Mouse (Mus musculus): Measurements from ENCODE around the gene Adm2.

Adm2 gene

DNA sequence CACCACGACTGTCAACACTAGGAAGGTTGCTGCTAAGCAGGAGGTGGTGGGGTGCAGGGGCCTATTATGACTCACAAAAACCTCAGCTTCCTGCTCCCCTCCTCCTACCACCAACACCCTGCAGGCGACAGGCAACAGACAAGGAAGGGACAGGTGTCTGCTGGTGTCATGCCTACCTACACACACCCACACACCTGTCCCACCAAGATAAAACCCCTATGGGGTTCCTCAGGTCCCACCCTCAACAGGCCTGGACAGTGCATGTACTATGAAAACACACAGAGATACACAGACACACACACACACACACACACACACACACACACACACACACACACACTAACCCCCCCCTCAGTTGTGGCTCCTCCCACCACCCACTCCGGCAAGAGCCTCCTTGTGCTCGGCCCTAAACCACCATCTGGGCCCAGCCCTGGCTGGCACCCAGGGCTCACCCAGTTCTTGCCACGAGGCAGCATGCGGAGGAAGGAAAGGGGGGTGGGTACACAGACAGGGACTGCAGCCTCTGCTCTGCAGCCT lies 12.5 kb upstream of the Adm2 start:
- no peak for DNase-seq (ENCODE audit: low spot score)

DNA sequence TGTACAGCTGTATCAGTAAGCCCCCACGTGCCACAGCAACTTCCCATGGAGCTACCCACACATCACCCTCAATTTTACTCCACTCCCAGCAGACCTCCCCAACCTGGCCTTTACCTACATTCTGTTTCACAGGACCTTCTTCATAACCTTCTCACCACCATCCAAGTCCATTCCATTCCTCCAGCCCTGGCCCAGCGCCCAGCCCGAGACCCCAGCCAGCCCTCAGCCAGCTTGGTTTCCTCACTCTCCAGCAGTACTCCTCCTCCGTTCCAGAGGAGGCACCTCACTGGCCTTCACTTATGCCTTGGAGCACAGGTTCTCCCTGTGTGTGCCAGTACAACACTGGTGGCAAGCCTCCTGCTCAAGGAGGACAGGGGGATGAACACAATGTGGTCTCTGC lies 9.2 kb upstream of the Adm2 start:
- DNase-seq (ENCODE audit: low spot score) = no peak

DNA sequence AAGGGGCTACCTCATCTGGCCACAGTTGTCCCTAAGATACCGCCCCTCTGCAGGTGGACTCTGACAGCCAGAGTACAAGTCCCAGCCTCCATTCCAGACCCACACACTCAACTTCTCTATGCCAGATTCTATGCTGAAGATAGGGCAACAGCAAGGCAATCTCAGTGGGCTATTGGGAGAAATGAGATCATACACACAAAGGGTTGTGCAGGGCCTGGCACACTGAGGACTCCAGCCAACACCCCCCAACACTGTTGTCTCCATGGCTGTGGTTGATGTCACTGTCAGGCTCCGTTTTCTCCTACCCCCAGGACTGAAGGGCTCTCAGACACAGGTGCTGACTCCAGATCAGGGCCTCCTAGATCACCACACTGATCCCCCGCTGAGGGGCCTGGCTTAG lies 8.4 kb upstream of the Adm2 start:
- no peak for DNase-seq (ENCODE audit: low spot score)

DNA sequence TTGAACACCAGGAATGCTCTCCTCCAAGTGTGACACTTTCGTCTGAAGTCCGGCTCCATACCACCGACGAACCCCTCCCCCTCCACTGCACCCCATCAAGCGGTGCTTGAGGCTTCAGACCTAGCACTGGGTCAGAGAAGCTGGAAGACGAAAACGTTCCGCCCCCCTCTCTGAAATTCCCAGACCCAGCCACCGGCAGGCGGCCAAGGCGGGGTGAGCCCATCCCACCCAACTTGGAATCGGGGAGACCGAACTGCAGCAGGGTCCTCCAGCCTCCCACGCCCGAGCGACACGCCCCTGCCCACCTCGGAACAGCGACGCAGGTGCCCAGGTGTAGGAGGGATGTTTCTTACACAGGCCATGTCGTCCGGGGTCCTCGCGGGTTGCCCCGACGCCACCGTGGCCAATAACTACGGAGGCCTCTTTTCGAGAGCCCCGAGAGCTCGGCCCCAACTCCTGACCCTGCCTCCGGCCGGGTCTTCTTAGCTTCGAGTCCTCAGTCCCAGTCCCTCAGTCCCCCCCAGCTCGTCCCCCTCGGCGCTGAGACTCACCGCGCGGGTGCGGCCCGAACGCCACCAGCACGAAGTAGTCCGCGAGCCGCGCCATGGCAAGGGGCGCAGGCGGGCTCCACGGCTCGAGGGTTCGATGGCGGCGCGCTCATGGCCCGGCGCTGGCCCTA lies 7.9 kb upstream of the Adm2 start:
- peak; percentile 23 for DNase-seq (ENCODE audit: low spot score)

DNA sequence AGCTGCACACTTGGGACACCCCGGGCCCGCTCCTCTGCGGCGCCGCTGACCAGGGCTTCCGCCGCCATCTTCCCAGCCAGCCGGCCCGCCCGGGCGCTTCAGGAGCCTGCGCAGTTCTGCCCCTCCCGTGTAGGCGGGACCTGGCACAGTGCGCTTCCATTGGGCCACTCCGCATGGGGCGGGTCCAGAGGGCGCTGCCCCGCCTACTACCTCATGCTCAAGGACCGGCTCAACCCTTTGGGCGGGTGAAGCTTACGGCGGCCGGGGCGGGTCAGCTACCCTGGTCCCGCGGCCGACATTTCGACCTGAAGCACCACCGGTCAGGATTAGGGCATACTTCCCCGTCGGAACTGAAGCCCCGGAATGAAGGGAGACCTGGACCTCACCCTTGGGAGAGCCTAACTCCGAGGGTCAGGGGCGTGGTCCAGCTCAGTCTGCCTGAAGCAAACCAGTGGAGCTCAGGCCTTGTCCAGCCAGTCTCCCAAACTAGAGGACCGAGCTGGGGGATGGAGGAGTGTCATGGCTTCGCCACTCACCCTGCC lies 7.3 kb upstream of the Adm2 start, which contains the start of gene Sbf1:
Sbf1 (minus strand) TSS at position 122 of the 542 bp plus-strand sequence.
- DNase-seq (ENCODE audit: low spot score) = peak; percentile 96

DNA sequence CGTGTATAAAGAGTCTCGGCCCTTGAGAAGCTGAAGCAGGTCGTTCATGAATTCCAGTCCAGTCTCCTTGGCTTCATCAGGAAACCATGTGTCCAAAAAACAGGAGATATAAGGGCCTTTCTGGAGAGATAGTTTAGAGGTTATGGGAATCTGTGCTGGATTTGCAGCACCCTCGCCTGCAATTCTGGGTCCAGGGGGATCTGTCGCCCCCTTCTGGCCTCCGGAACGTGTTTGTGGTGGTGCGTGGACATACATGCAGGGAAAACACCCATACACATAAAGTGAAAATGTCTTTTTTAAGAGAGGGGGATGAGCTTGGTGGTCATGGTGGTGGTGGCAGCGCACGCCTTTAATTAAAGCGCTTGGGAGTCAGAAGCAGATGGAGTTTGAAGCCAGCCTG lies 6.4 kb upstream of the Adm2 start:
- DNase-seq (ENCODE audit: low spot score) = no peak

DNA sequence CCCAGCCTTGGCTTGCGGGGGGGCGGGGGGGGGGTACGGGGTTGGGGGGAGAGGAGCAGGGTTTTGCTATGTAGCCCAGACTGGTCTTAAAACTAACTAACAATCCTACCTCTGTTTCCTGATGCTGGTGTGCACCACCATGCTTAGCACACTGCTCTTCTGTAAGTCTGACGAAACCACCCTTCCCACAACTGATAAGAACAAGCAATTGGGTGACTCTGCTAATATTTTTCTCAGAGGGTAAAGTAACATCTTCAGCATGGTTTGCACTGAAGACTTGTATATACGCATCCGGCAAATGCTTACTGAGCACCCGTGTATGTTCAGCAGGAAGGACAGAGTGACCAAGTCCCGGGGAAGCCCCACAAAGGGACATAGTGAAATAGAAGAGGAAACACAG lies 1.3 kb upstream of the Adm2 start:
- DNase-seq (ENCODE audit: low spot score) = no peak

DNA sequence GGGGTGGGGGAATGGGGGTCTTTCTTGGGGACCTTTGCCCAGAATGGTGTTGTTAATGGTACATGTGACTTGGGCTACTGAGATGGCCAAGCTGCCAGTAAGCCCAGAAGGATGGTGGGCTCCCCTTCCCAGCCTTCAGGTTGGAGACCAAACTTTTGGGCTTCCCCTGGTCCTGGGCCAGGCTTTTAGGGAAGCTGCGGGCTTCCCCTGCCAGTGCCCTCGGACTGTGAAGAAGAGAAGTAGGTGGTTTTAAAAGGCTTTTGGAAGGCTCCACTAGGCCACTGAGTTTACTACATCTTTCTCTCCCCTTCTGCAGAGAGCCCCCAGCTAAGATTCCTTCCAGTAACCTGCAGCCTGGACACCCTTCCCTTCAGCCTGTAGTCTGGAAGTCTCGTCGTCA lies 1.1 kb downstream of the Adm2 start:
- no peak for DNase-seq (ENCODE audit: low spot score)

DNA sequence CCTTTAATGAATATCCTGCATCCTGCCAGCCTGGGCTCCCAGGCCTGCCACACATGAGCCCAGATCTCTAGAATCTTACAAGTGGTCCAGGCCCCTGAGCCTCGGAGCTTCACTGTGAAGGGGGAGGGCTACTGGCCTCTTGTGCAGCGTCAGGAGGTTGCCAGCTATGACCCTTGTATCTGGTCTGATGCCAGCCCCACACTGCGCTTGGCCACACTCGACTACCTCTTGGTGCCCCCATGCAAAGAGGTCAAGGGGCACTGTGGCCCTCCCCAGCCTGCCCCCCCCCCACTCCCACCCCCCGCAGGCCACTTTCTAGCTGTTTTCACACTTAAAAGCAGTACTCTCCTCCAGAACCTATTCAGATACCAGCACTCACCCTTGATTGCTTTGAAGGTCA lies 3.9 kb downstream of the Adm2 start:
- DNase-seq (ENCODE audit: low spot score) = no peak

DNA sequence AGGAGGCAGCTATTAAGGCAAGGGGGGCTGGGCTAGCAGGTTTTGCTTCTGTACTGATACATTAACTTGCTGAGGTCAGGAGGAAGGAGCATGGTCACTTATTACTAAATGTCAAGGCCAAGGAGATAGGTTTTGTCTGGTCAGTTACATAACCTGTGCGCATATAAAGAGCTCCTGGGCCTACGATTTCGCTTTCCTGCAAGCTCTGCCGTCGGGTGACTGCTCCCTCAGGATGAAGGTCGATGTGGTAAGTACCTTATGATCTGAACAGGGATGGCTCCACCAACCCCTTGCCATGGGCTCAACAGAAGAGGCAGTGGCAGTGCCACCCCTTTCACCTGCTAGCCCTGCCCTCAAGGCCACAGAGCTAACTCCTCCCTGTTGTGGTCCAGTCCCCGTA lies 11.8 kb downstream of the Adm2 start, which contains the start of gene Miox:
Miox (plus strand) TSS at position 128 of the 400 bp plus-strand sequence.
- DNase-seq (ENCODE audit: low spot score) = no peak

DNA sequence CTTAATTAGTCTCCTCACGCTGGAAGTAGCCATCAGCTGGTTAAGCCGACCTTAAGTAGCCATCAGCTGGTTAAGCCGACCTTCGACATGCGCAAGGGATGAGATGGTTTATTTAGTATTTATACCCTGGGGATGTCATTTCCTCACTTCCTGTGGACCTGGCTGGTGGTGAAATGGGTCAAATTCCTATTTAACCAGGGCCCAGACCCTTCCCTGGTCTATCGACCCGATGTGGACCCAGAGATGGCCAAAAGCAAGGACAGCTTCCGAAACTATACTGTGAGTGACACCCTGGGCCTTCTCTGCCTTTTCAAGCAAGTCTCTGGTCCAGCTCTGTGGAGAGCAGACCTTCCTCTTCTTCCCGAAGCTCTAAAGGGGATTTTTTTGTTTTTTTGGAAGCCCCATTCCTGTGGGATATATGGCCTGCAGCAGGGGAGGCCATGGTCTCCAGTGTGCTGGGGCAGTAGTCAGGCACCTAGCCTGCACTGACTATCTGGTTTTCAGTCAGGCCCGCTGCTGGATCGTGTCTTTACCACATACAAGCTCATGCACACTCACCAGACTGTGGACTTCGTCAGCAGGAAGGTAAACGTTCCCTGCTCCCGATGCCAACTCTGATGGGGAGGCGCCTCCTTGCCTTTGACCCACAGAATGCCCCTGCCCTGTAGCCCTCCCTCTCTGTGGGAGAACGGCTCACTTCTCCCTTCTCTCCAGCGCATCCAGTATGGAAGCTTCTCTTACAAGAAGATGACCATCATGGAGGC lies 12.4 kb downstream of the Adm2 start:
- DNase-seq (ENCODE audit: low spot score) = no peak

DNA sequence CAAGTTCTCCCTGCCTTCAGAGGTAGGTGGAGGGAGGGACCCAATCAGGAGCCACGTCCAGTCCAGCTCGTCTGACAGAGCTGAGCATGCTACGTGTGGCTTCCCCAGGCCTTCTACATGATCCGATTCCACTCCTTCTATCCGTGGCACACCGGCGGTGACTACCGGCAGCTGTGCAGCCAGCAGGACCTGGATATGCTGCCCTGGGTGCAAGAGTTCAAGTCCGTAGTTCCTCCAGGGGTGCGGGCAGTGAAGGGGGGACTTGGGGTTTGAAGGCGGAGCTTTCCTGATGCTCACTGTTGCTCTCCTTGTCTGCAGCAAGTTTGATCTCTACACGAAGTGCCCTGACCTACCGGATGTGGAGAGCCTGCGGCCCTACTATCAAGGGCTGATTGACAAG lies 13.9 kb downstream of the Adm2 start:
- DNase-seq (ENCODE audit: low spot score) = no peak

DNA sequence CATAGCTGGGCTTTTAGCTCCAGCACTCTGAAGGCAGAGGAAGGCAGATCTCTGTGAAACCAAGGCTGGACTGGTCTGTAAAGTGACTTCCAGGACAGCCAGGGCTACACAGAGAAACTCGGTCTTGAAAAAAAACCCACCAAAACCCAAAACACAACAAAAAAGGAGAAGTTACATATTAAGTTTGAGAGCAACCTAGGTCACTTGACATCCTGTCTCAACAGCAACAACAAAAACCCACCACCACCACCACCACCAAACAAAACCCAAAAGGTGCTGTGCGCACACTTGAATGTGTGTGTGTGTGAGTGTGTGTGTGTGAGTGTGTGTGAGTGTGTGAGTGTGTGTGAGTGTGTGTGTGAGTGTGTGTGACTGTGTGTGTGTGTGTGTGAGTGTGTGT lies 17.2 kb downstream of the Adm2 start:
- DNase-seq (ENCODE audit: low spot score) = no peak

DNA sequence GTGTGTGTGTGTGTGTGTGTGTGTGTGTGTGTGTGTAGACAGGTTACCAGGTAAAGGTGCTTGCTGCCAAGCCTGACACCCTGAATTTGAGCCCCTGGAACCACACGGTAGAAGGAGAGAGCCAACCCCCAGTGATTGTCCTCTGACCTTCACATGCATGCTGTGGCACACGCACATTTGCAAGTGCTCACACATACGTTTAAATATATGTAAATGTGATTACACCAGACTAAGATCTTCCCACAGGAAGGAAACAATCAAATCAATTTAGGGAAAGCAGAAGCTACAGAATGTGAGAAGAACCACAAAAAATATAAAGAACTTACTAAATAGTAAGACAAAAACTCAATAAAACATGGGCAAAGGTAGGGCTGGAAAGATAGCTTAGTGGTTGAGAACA lies 17.6 kb downstream of the Adm2 start:
- DNase-seq (ENCODE audit: low spot score) = no peak

DNA sequence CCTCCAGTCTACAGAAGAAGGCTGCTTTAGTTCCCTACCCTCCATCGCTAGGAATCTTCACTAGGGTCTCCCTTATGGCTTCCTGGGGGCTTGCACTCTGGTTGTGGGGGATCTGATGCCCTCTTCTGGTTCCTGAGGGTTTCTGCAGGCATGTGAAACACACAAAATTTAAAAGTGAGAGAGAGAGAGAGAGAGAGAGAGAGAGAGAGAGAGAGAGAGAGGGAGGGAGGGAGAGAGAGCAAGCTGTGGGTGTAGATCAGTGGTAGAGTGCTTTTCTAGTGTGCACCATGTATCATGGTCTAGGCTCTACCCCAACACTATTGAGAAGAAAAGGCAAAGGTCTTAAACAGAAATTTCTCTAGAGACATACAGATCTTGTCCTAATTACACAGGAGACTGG lies 19.2 kb downstream of the Adm2 start:
- no peak for DNase-seq (ENCODE audit: low spot score)

DNA sequence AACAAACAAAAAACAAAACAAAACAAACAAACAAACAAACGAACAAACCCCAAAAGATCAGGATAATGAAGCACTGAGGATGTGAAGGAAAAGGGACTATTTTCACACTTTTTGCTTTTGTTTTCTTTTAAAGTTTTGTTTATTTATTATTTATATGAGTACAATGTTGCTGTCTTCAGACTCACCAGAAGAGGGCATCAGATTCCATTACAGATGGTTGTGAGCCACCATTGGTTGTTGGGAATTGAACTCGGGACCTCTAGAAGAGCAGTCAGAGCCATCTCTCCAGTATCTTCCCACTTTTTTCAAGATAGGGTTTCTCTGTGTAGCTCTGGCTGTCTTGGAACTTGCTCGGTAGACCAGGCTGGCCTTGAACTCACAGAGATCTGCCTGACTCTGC lies 20.8 kb downstream of the Adm2 start:
- no peak for DNase-seq (ENCODE audit: low spot score)

DNA sequence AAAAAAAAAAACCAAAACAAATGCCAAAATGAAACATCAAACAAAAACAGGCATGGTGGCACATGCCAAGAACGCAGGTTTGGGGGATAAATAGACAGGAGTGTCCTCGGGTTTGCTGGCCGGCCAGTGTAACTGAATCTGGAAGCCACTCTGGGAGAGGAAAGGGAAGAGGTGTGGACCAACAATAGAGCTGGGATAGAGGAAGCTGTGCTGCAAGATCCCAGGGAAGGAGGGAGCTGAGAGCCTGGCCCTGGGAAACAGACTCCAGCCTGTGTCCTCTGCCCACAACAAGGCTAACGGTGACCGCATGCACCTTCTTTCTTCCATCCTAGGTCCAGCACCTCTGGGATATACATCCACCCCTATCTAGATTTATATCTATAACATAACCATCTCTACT lies 27.9 kb downstream of the Adm2 start:
- DNase-seq (ENCODE audit: low spot score) = no peak

DNA sequence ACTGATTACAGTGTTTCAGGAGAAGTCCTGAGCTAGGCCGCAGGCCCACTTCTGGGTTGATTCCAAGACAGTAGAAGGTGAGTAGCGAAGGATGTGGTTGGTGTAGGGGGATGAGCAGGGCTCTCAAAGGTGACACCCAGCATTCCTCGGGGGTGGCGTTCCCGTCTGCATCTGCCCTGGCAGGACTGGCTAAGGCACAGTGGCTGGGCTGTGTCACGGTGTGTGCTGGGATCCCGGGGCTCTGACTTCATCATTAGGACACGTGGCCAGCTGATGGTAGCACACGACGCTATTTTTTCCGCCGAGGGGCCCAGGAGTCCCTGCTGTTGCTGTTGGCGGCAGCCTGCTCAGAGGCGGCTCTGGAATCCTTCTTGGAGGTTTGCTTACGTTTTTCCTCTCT lies 28.8 kb downstream of the Adm2 start:
- no peak for DNase-seq (ENCODE audit: low spot score)

DNA sequence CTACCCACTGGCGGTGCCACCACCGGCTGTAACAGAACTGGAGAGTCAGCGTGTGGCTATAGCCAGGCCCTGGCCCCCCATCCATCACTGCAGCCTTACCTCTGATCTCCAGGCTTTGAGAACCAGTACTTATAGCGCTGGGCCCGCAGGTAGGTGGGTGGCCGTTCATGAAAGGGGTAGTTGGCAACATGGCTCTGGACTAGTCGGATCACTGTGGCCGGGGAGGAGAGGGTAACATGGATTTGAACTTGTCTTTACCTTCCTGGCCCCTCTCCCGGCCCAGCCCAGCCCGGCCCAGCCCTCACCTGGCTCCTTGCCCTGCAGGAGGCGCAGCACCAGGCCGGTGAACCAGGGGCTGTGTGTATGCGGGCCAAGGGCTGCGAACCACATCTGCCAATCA lies 29.5 kb downstream of the Adm2 start:
- no peak for DNase-seq (ENCODE audit: low spot score)

DNA sequence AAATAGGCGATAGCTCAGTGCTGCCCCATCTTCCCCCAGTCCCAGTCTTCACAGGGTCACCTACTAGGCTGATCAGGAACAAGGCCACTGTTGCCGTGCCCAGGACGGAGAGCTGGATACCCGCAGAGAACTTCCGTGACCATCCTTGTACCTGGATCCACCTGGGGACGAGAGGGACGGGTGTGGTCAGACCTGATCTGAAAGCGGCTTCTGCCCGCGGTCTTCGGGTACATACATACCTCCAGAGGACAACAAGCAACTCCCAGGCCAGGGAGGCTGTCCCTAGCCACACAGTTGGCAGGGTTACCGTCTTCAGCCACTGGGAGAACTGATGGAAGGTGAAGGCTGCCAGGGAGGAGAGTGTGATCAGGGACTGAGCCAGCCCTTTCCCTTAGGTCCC lies 30.3 kb downstream of the Adm2 start:
- no peak for DNase-seq (ENCODE audit: low spot score)

DNA sequence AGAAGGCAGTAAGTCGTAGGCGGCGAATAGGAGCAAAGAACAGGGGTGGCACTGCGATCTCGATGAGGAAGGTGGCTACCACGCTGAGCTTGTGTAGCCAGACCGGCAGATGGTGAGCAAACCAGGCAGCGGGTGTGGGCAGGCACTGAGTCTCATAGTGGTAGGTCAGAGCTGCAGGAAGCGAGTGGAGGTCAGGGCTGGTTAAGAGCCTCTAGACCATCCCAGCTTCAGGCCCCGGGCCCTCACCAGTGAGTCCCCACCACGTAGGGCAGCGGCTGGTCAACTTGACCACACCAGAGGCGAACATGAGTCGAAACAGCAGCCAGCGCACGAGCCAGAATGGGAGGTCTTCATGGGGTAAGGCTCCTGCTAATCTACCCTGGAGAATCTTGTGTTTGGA lies 31.3 kb downstream of the Adm2 start:
- DNase-seq (ENCODE audit: low spot score) = no peak

DNA sequence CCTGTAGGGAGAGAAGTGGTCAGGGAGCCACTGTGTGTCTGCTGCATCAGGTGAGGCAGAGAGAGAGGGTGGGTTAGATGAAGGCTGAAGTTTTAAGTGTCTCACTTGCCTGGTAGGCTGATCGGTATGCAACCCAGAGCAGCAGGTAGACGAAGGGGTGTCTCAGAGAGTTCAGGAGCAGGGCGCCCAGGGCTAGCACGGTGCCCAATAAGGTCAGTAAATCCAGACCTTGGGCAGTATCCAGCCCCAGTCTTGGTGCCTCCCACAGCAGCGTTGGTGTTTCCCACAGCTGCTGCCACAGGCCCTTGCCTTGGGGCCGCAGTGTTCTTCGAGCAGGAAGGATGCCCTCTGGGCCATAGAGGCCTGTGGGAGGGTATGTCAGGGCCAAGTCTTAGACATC lies 31.9 kb downstream of the Adm2 start:
- DNase-seq (ENCODE audit: low spot score) = no peak
